Mouse (Mus musculus): ENCODE measurements around the gene Cdc6.

The Cdc6 gene

GRCm38 (mm10) chr11:98942923-98943641, 35.5 kb downstream of the Cdc6 start:
- no peak for DNase-seq (ENCODE audit: low read depth, low spot score)

DNA sequence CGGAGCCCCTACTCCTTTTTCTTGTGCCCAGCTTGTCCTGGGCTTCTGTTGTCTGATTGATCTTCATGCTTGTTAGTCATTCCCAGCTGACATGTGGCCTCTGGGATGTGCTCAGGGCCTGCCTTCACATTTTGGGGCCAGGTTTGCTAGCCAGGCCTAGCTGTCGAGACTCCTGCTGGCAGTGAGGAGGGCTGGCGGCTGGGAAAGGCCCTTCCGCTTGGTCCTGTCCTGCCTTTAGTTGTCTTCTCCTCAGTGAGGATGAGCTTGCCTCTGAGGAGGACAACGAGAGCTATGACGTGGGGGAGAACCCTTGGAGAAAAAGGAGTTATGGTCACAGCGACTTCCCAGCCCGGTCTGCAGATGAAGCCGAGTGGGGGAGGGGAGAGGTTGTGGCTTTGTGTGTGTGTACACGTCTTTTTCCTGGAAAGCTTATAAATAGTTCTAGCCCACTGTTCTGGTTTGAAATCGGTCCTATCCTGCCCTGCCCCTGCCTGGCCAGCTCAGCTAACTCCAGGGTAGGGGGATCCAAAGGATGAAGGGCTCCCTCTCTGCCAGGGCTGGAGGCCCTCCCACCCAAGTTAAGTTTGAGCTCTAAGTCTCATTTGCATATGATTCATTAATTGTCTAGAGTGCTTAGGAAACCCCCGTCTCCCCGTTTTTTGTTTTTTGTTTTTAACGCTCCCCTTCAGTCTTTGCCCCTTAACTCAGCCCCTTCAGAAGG, 36.3 kb downstream of the Cdc6 start:
- no peak for DNase-seq (ENCODE audit: low read depth, low spot score)

GRCm38 (mm10) chr11:98944897-98945604, 37.5 kb downstream of the Cdc6 start:
- no peak for DNase-seq (ENCODE audit: low read depth, low spot score)

GRCm38 (mm10) chr11:98945605-98945977, 38.0 kb downstream of the Cdc6 start:
- DNase-seq (ENCODE audit: low read depth, low spot score), result no peak

- no peak for DNase-seq (ENCODE audit: low read depth, low spot score)
These were observed 40.5 kb downstream of the Cdc6 start for GRCm38 (mm10) chr11:98947969-98948569.

GRCm38 (mm10) chr11:98949242-98949957, 41.8 kb downstream of the Cdc6 start:
- DNase-seq (ENCODE audit: low read depth, low spot score), result no peak

- DNase-seq (ENCODE audit: low read depth, low spot score), result no peak
These were observed 42.4 kb downstream of the Cdc6 start for GRCm38 (mm10) chr11:98949958-98950460.

DNA sequence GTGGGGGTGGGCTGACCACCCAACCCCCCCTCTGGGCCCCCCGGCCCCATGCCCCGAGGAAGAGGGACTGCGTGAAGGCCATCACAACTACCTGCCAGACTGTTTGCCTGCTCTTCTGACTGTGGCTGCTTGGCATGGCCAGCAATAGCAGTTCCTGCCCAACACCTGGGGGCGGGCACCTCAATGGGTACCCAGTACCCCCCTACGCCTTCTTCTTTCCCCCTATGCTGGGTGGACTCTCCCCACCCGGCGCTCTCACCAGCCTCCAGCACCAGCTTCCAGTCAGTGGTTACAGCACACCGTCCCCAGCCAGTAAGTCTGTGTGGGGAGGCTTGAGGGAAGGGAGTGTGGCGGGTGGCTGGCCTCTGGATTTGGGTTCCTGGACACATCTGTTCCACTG, 42.9 kb downstream of the Cdc6 start:
- no peak for DNase-seq (ENCODE audit: low read depth, low spot score)

- no peak for DNase-seq (ENCODE audit: low read depth, low spot score)
These were observed 43.7 kb downstream of the Cdc6 start for GRCm38 (mm10) chr11:98951026-98951906.

GRCm38 (mm10) chr11:98952111-98952510, 44.5 kb downstream of the Cdc6 start:
- no peak for DNase-seq (ENCODE audit: low read depth, low spot score)

DNA sequence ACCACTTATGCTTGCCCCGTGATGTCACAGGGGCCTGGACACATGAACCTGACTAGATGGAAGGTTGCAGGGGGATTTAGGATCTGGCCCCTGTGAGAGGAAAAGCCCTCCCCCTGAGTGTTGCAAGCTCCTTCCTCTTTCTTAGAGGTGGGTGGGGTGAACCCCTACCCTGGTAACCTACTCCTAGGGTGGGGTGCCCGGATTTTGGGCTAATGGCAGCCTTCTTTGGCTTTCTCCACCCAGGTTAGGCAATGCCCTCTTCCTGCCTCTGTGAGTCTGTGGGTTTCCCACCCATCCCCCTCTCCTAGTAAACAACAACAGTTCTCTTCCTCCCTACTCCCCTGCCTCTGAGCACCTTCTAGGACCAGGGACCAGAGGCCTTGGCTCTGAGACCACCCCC, 45.1 kb downstream of the Cdc6 start:
- no peak for DNase-seq (ENCODE audit: low read depth, low spot score)

- no peak for DNase-seq (ENCODE audit: low read depth, low spot score)
These were observed 45.8 kb downstream of the Cdc6 start for GRCm38 (mm10) chr11:98953361-98953760.

DNA sequence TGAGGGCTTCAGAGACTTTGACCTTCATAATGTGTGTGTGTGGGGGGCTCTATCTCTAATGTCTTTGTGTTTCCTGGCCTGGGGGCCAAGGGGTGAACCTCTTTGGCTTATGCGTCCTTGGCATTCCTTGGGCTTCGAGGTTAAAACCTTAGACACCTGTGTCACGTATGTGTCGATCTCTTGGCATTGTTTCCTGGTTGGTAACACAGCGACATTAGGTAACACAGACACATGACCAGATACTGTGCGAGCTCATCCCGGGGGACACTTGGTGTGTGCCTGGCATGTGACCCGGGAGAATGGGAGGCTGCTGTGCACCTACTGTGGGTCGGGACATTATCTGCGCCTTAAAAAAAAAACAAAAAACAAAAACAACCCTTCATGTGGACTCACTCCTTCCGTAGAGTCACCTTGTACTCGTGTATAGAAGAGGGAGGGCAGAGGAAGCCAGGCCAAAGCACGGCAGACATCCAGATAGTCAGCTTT, 46.3 kb downstream of the Cdc6 start:
- no peak for DNase-seq (ENCODE audit: low read depth, low spot score)

DNA sequence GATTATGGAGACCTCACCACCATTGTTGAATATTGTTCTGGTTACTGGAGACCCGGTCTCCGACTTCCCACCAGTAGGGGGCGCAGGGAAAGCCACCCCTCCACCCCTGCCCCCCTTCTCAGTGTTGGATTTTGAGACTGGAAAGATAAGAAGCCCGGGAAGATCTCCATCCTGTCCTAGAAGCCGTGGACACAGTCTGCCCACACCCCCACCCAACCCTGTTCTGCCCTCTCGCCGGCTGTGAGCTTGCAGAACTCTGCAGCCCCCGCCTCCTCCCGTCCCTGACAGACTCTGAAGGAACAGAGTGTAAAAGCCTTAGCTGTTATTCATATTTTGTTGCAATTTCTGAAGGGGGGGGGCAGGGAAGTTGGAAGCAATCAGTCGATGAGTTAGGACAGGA, 46.8 kb downstream of the Cdc6 start:
- no peak for DNase-seq (ENCODE audit: low read depth, low spot score)

GRCm38 (mm10) chr11:98954801-98955706, 47.5 kb downstream of the Cdc6 start:
- DNase-seq (ENCODE audit: low read depth, low spot score), result no peak

- DNase-seq (ENCODE audit: low read depth, low spot score), result no peak
These were observed 48.2 kb downstream of the Cdc6 start for GRCm38 (mm10) chr11:98955707-98956235.

GRCm38 (mm10) chr11:98956340-98956739, 48.7 kb downstream of the Cdc6 start:
- DNase-seq (ENCODE audit: low read depth, low spot score), result no peak

- DNase-seq (ENCODE audit: low read depth, low spot score), result no peak
These were observed 52.1 kb downstream of the Cdc6 start for GRCm38 (mm10) chr11:98959437-98960312.
